Mouse (Mus musculus): ENCODE data around the gene Sostdc1. TPM values are rescaled to one million over a fixed set of nuclear protein-coding genes. Genes with fewer than 3 reads are reported as not detected.

Sostdc1 gene
- polyA plus RNA-seq (2012; rRNA removed; ENCODE audit: low replicate concordance), result 0.30 and 0.40 TPM in 2 replicates

DNA sequence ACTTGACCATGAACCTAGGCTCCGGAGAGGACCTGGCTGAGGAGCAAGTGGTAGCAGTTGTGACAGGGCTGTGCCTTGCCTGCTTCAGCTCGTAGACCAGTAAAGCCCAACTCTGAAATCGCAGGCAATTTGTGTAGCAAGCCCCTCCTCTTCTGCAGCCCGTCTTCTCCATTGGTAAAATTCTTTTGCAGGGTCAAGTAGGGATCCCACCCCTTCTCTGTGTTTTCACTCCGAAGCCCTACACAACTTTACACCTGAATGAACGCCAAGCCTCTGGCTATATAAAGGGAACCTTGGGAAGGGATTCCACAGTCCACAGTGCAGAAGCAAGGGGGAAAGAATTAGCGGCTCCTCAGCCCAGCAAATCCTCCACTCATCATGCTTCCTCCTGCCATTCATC is at the start of gene Sostdc1:
Gene Sostdc1 (plus strand): TSS at position 224 of the 400 bp plus-strand sequence.

Other genes starting within 250 kb of the Sostdc1 start
- 12.8 and 18.5 TPM in 2 replicates for gene Ankmy2, start 157.0 kb upstream of the Sostdc1 start, polyA plus RNA-seq (2012; rRNA removed; ENCODE audit: low replicate concordance)
- gene Bzw2, start 156.1 kb upstream of the Sostdc1 start, polyA plus RNA-seq (2012; rRNA removed; ENCODE audit: low replicate concordance), result 13.4 and 39.0 TPM in 2 replicates
- not detected in 2 replicates for gene Lrrc72, start 60.7 kb upstream of the Sostdc1 start, polyA plus RNA-seq (2012; rRNA removed; ENCODE audit: low replicate concordance)
- 2.6 TPM in 2 replicates for gene Ispd, start 67.3 kb downstream of the Sostdc1 start, polyA plus RNA-seq (2012; rRNA removed; ENCODE audit: low replicate concordance)
- gene D630036H23Rik, start 68.0 kb downstream of the Sostdc1 start, polyA plus RNA-seq (2012; rRNA removed; ENCODE audit: low replicate concordance), result 0.77 and 2.0 TPM in 2 replicates